Mouse (Mus musculus) ovary, postnatal 10 days (tissue): ENCODE measurements at regions not wholly inside any gene's neighbourhood (a gene's known extent, or its start where the extent isn't known, plus 50 kb on each side); places are given as distances from the start of the nearest gene placed in this dataset.

Experiments used
- DNase-seq: peaks from one replicate; pipeline ENCODE4 v3.0.0; 2022; ENCODE audit warnings: low spot score

GRCm38 (mm10) chr2:123486681-123487080 lies 603.1 kb upstream of the Sema6d start:
- DNase-seq: no peak

- DNase-seq: no peak
Measured at GRCm38 (mm10) chr2:123506162-123506561, 583.6 kb upstream of the Sema6d start.

GRCm38 (mm10) chr2:123507095-123507494 lies 582.7 kb upstream of the Sema6d start:
- DNase-seq: no peak

GRCm38 (mm10) chr2:123528915-123529314 lies 560.9 kb upstream of the Sema6d start:
- DNase-seq: no peak

- DNase-seq: no peak
Measured at GRCm38 (mm10) chr2:123532946-123533791, 556.6 kb upstream of the Sema6d start.

GRCm38 (mm10) chr2:123551249-123551850 lies 538.4 kb upstream of the Sema6d start:
- no peak for DNase-seq

GRCm38 (mm10) chr2:123558123-123558650 lies 531.6 kb upstream of the Sema6d start:
- no peak for DNase-seq
